Mouse (Mus musculus) layer of hippocampus, adult 18-20 months (tissue): Measurements from ENCODE around the gene Crk. TPM values are rescaled to one million over a fixed set of nuclear protein-coding genes. Genes with fewer than 3 reads are reported as not detected.

ENCODE experiments used
- DNase-seq, 2 experiments: peaks; one replicate each; pipeline ENCODE4 v3.0.0; 2022; ENCODE audit warnings: low spot score in 2 of 2
- total RNA-seq, 2 experiments: library from RNA; stranded (reverse); gene quantifications; 2 replicates each; pipeline ENCODE4 v1.2.3; 2021

Crk gene
- total RNA-seq, 2 experiments from 2014 or later: 128 to 129 TPM

DNA sequence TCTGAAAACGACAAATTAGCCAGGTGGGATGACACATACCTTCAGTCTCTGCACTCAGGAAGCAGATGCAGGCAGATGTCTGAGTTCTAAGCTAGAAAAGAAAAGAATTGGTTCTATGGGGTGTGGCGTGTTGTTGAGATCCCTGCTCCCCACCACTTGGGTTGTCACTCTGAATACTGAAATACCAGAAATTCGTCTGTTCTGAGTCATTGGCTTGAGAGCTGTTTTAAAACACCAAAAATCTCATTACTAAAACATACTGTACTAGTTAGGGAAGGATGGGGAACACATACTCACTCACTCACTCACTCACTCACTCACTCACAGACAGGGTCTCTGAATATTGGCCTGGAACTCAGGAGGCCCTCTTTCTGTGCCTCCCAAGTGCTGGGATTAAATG lies 57.9 kb downstream of the Crk start:
- no peak for DNase-seq

GRCm38 (mm10) chr11:75737806-75738476 lies 58.9 kb downstream of the Crk start:
- no peak for DNase-seq

- no peak for DNase-seq
Measured at GRCm38 (mm10) chr11:75738477-75738821, 59.4 kb downstream of the Crk start.

- DNase-seq: no peak
Measured at GRCm38 (mm10) chr11:75740204-75740603, 61.1 kb downstream of the Crk start.

DNA sequence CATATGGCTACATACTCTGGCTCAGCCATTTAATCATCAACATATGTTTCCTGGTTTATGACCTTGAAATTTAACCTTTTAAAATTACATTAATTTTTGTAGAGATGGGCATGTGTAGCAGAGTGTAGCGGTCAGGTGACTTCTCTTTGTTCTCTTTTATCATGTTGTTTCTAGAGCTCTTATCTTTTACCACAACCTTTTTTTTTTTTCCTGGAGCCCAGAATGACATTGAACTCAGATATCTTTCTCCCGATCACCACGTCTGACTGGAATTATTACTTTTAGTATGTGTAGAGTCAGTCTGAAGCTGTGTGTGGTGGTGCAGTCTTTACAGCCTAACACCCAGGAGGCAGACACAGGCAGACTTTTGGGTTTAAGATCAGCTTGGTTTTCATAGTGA lies 62.6 kb downstream of the Crk start:
- DNase-seq: no peak

DNA sequence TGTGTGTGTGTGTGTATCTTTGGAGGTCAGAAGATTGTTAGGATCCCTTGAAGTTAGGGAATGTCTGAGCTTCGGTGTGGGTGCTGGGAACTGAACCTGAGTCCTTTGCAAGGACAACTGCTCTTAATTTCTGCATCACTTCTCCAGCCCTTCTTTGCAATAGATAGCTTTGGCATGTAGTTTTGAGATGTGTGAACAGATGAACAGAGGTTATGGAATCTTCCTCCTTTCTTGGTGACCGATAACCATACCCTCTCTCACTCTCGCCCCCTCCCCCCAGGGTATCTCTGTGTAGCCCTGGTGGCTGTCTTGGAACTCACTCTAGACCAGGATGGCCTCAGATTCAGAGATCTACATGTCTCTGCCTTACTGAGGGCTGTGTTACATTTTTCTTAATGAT lies 65.7 kb downstream of the Crk start:
- no peak for DNase-seq

- DNase-seq: no peak
Measured at GRCm38 (mm10) chr11:75750537-75750936, 71.5 kb downstream of the Crk start.

GRCm38 (mm10) chr11:75751082-75751481 lies 72.0 kb downstream of the Crk start:
- DNase-seq: no peak

Other genes with a start within 250 kb of the Crk start
- gene Serpinf2, start 239.7 kb upstream of the Crk start, total RNA-seq: under 1 TPM; 0.53 to 0.59 TPM
- gene Wdr81, start 224.5 kb upstream of the Crk start, total RNA-seq: 10 to 100 TPM; 21.6 to 23.3 TPM
- under 1 TPM in 1 of 2 experiments, not detected in 1; 0.89 TPM for gene Tlcd2, start 217.5 kb upstream of the Crk start, total RNA-seq
- 100 to 1,000 TPM; 132 to 133 TPM for gene Prpf8, start 192.4 kb upstream of the Crk start, total RNA-seq
- 1 to 10 TPM in 1 of 2 experiments, under 1 TPM in 1; 0.74 to 1.5 TPM for gene Rilp, start 169.2 kb upstream of the Crk start, total RNA-seq
- 1 to 10 TPM; 1.0 to 1.1 TPM for gene Scarf1, start 165.7 kb upstream of the Crk start, total RNA-seq
- gene Slc43a2, start 147.6 kb upstream of the Crk start, total RNA-seq: 10 to 100 TPM; 44.2 to 51.3 TPM
- gene Pitpna, start 91.2 kb upstream of the Crk start, total RNA-seq: 100 to 1,000 TPM; 279 to 288 TPM
- 10 to 100 TPM; 40.2 to 45.2 TPM for gene Inpp5k, start 48.3 kb upstream of the Crk start, total RNA-seq
- 10 to 100 TPM; 12.9 to 14.1 TPM for gene Myo1c, start 28.8 kb upstream of the Crk start, total RNA-seq
- 1,000 to 10,000 TPM; 1,181 to 1,213 TPM for gene Ywhae, start 53.6 kb downstream of the Crk start, total RNA-seq
- gene Doc2b, start 116.8 kb downstream of the Crk start, total RNA-seq: 100 to 1,000 TPM; 105 to 115 TPM